Mouse (Mus musculus) liver, embryonic 11.5 days (tissue): ENCODE data around the gene Dffb. TPM values are rescaled to one million over a fixed set of nuclear protein-coding genes. Genes with fewer than 3 reads are reported as not detected.

Experiments used
- ATAC-seq: fragments of 200-750 bp; cut with Nextera tagmentation; replicated peaks from 2 replicates; pipeline ENCODE4 v1.8.0; 2017; ENCODE audit warnings: moderate number of reproducible peaks, mild to moderate bottlenecking, moderate TSS enrichment, moderate library complexity; ENCODE audit not compliant: low FRiP score
- DNase-seq: peaks from one replicate; pipeline ENCODE4 v3.0.0-alpha.2; 2017; ENCODE audit warnings: low spot score
- H3K27ac ChIP-seq: fragments of 300-500 bp; sonication (generic); 2 replicates; pipeline ENCODE4 v1.5.1; 2014; ENCODE audit warnings: mild to moderate bottlenecking, low read depth, low read length, control low read depth
- H3K27me3 ChIP-seq: fragments of 300-500 bp; sonication (generic); replicated peaks from 2 replicates; pipeline ENCODE4 v1.6.1; 2014; ENCODE audit warnings: low read length, mixed read lengths; ENCODE audit not compliant: control insufficient read depth, insufficient read depth
- H3K36me3 ChIP-seq: fragments of 300-500 bp; sonication (generic); 2 replicates; pipeline ENCODE4 v1.6.1; 2014; ENCODE audit warnings: mild to moderate bottlenecking, low read length, moderate library complexity, mixed read lengths; ENCODE audit not compliant: control insufficient read depth, insufficient read depth
- H3K4me1 ChIP-seq: fragments of 300-500 bp; sonication (generic); replicated peaks from 2 replicates; pipeline ENCODE4 v1.6.1; 2014; ENCODE audit warnings: low read length, mixed read lengths; ENCODE audit not compliant: control insufficient read depth, insufficient read depth
- H3K4me2 ChIP-seq: fragments of 300-500 bp; sonication (generic); 2 replicates; pipeline ENCODE4 v1.6.1; 2014; ENCODE audit warnings: mild to moderate bottlenecking, control low read depth, moderate library complexity
- H3K4me3 ChIP-seq: fragments of 300-500 bp; sonication (generic); 2 replicates; pipeline ENCODE4 v1.5.1; 2014; ENCODE audit warnings: low read depth, low read length, control low read depth
- H3K9ac ChIP-seq: fragments of 300-500 bp; sonication (generic); 2 replicates; pipeline ENCODE4 v1.6.1; 2014; ENCODE audit warnings: low read depth, low read length, control low read depth
- H3K9me3 ChIP-seq: fragments of 300-500 bp; sonication (generic); 2 replicates; pipeline ENCODE4 v1.6.1; 2016; ENCODE audit warnings: low read length, inconsistent platforms, mixed read lengths; ENCODE audit not compliant: control insufficient read depth
- WGBS: fragments of 180-500 bp; shearing (Covaris S2); extraction: QIAGEN DNeasy Blood & Tissue Kit; methylation state at CpG from one replicate; pipeline ENCODE4 v1.1.7; 2014; 5-methylcytosine and 5-hydroxymethylcytosine counted together
- polyA plus RNA-seq: library from polyadenylated mRNA; unstranded; fragments of >200 nt; fragmentation: Nextera tagmentation; extraction: Ambion mirVana; gene quantifications from 2 replicates; pipeline ENCODE4 v1.2.1, GENCODE M21; 2014

Dffb gene
- polyA plus RNA-seq, 1 experiment from 2014 or later = 18.5 TPM

DNA sequence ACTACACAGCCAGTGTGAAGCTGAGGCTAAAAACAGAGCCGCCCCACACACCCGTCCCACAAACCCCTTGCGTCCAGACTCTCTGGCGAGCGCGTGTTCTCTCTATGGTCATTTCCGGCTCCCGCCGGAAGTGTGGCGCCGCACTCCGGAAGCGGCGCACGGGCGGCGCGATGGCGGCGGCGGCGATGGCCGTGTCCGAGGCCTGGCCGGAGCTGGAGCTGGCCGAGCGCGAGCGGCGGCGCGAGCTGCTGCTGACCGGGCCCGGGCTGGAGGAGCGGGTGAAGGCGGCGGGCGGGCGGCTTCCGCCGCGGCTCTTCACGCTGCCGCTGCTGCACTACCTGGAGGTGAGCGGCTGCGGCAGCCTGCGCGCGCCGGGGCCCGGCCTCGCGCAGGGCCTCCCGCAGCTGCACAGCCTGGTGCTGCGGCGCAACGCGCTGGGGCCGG is 36.7 kb upstream of the Dffb start, which contains the start of gene Lrrc47:
Gene Lrrc47, plus strand, starts transcription at position 86 of the 444 bp plus-strand sequence.
- Histone ChIP-seq H3K4me2 (peak within 1 kb of the TSS; percentile 98), H3K9ac (peak within 1 kb of the TSS; percentile 95), H3K36me3 (peaks cover 21% of the 10 kb centered on the region), H3K4me1 (peaks cover 17% of the 10 kb centered on the region), H3K27ac (peak within 1 kb of the TSS; percentile 64), H3K27me3 (no peaks in the 10 kb centered on the region), H3K4me3 (peak within 1 kb of the TSS; percentile 100), H3K9me3 (no peaks in the 10 kb centered on the region)
- peak; percentile 82 for DNase-seq
- WGBS = under 1% methylated on average over 52 of the region's 59 CpGs
- peak; percentile 90 for ATAC-seq

DNA sequence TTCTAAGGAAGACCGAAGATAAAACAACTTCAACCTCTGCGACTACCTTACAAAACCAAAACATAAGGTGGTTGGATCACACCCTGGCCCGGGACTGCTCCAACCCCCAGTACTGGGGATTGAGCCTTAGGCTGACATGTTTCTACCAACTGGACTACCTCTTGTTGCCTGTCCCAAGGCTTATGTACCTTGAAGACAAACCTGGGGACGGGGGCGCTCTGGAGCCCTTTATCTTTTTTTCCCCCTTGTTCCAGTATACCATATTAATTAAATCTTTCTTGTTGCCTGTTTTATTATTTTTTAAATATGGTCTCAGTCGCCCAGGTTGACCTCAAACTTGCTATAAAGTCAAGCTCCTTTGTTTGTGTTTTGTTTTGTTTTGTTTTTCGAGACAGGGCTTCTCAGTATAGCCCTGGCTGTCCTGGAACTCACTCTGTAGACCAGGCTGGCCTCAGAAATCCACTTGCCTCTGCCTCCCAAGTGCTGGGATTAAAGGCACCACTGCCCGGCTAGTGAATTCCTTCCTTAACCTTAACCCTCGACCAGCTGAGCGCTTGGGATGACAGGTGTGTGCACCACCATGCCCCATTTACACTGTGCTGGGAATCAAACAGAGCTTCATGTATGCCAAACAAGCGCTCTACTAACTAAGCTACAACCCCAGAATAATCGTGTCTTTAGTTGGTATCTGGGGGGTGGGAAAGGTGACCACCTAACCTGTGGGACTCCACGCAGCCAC is 36.1 kb upstream of the Dffb start:
- WGBS = 27% methylated on average over 13 of the region's 13 CpGs
- no peaks in the 10 kb centered on the region for H3K27me3 ChIP-seq
- peak overlapping the region; percentile 64; the same call in 1 of the 2 replicates for H3K27ac ChIP-seq
- H3K4me1 ChIP-seq = peaks cover 17% of the 10 kb centered on the region
- peak; percentile 58 for ATAC-seq
- H3K4me2 ChIP-seq = peak overlapping the region; percentile 98
- peaks cover 16% of the 10 kb centered on the region for H3K36me3 ChIP-seq
- H3K4me3 ChIP-seq = peak overlapping the region; percentile 100
- no peaks in the 10 kb centered on the region for H3K9me3 ChIP-seq
- DNase-seq = no peak
- H3K9ac ChIP-seq = peak overlapping the region; percentile 95

DNA sequence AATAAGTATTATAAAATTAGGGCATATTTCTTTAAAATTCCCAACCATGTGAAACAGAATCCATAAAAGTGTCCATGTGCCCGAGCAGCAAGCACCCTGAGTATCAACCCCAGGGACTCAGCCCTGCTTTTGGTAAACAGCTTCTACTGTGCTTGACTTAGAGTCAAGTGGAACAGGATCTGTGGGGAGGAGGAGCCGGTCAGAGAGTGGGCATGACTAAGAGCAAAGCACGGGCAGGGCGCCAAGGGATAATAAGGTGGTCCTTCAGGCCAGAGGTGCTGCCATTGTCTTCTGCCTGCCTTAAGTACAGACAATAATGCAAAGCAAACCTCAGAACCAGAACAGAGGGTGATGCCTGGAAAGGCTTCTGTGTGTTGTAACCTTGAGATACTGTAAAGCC is 32.8 kb upstream of the Dffb start:
- Histone ChIP-seq H3K4me3 (no peak overlapping the region), H3K9ac (no peak overlapping the region), H3K4me1 (peaks cover 3% of the 10 kb centered on the region), H3K36me3 (peaks cover 13% of the 10 kb centered on the region), H3K27ac (no peak overlapping the region; the same call in 1 of the 2 replicates), H3K9me3 (no peaks in the 10 kb centered on the region), H3K4me2 (no peak overlapping the region), H3K27me3 (no peaks in the 10 kb centered on the region)
- no peak for DNase-seq
- WGBS = 86% methylated on average over 4 of the region's 4 CpGs
- ATAC-seq = no peak

DNA sequence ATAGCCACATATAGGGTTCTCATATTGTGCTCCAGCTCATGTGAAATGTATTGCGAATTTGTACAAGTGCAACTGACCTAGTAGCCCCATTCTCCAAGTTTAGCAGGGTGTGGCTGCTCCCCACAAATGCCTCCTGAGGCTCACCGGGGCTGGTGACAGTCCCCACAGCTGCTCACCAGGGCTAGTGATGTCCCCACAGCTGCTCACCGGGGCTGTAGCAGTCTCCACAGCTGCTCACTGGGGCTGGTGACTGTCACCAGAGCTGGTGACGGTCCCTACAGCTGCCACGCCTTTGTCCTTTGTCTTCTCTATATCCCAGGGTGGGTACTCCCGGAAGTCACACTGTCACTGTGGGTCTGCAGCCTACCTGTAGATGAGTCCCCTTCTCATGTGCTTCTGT is 31.3 kb upstream of the Dffb start:
- Histone ChIP-seq H3K4me3 (no peak overlapping the region), H3K9ac (no peak overlapping the region), H3K4me2 (no peak overlapping the region), H3K36me3 (peaks cover 19% of the 10 kb centered on the region), H3K27me3 (no peaks in the 10 kb centered on the region), H3K9me3 (no peaks in the 10 kb centered on the region), H3K27ac (no peak overlapping the region), H3K4me1 (no peaks in the 10 kb centered on the region)
- 94% methylated on average over 6 of the region's 6 CpGs for WGBS
- no peak for DNase-seq
- ATAC-seq = no peak

DNA sequence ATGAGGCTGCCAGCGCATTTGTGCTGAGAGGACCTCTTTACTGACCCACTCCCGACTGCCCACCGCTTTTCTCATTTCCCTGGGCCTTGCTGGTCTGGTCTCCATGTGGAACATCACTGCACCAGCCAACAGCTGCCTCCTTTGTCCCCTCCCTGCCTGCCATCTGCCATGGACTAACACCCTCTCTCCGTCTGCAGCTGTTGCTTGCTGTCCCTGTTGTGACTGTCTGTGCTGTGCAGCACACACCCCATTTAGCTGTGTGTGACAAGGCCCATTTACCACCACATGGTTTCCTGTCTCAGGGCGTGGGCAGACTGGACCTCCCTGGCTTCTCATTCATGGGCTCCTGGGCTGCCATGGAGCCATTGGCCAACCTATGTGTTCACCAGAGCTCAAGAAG is 30.6 kb upstream of the Dffb start:
- Histone ChIP-seq H3K4me1 (no peaks in the 10 kb centered on the region), H3K27me3 (no peaks in the 10 kb centered on the region), H3K4me3 (no peak overlapping the region), H3K4me2 (no peak overlapping the region), H3K9ac (no peak overlapping the region), H3K9me3 (no peaks in the 10 kb centered on the region), H3K36me3 (peaks cover 19% of the 10 kb centered on the region), H3K27ac (no peak overlapping the region)
- 94% methylated on average over 5 of the region's 5 CpGs for WGBS
- DNase-seq (no peak), ATAC-seq (no peak)

DNA sequence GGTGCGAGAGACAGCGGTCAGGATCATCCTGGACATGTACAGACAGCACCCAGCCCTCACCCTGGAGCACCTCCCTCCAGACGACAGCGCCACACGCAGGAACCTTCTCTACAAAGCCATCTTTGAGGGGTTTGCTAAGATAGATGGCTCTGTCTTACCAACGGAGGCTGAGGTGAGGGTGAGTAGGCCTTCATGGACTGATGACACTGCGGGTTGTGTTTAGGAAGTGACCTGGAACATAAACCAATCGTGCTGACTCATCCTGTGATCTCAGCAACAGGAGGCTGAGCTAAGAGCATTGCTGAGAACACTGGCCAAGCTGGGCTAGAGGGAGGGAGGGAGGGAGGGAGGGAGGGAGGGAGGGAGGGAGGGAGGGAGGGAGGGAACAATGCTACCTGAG is 18.6 kb upstream of the Dffb start:
- H3K9ac ChIP-seq = no peak overlapping the region
- H3K9me3 ChIP-seq = no peaks in the 10 kb centered on the region
- ATAC-seq (no peak), DNase-seq (no peak)
- H3K36me3 ChIP-seq = peaks cover 47% of the 10 kb centered on the region
- 85% methylated on average over 8 of the region's 8 CpGs for WGBS
- no peaks in the 10 kb centered on the region for H3K27me3 ChIP-seq
- no peak overlapping the region for H3K27ac ChIP-seq
- no peak overlapping the region for H3K4me3 ChIP-seq
- no peak overlapping the region for H3K4me2 ChIP-seq
- no peaks in the 10 kb centered on the region for H3K4me1 ChIP-seq

DNA sequence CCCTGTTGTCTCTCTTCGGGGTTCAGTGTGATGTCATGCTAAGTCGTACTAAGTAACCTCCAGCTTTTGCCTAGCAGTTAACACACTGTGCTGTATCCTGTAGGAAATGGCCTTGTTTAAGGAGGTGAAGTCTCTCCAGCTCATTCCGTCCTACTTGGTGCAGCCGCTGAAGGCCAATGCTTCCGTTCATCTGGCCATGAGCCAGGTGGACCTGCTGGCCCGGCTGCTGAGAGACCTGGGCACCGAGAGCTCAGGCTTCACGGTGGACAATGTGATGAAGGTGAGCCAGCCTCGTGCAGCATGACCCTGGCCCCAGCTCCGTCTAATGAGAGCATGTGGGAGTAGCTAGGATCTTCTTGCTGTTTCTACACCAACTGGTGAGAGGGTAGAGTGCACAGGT is 17.8 kb upstream of the Dffb start:
- Histone ChIP-seq H3K27me3 (no peaks in the 10 kb centered on the region), H3K4me3 (no peak overlapping the region), H3K9me3 (no peaks in the 10 kb centered on the region), H3K4me1 (no peaks in the 10 kb centered on the region), H3K4me2 (no peak overlapping the region), H3K36me3 (peaks cover 49% of the 10 kb centered on the region), H3K9ac (no peak overlapping the region), H3K27ac (no peak overlapping the region)
- DNase-seq (no peak), ATAC-seq (no peak)
- 90% methylated on average over 10 of the region's 10 CpGs for WGBS

DNA sequence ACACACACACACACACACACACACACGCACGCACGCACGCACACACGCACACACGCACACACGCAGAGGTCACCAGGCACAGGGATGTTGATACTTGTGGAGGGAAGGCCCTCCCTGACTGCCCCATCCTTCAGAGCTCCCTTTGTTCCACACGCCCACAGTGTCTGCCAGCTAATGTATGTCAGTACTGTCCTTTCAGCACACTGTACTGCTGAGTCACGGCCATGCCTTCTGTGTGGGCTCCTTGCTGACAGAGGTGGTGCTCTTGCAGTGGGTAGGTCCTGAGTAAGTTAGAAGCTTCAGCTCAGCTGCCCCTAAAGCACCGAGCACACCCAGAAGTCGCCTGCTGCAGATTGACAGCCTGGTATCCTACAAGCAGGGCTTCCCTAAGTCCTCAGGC is 5.5 kb upstream of the Dffb start:
- WGBS = 84% methylated on average over 11 of the region's 11 CpGs
- Histone ChIP-seq H3K27me3 (no peaks in the 10 kb centered on the region), H3K27ac (no peak overlapping the region), H3K9me3 (no peaks in the 10 kb centered on the region), H3K4me3 (no peak overlapping the region), H3K36me3 (peaks cover 13% of the 10 kb centered on the region; the same call in 1 of the 2 replicates), H3K4me1 (peaks cover 6% of the 10 kb centered on the region), H3K9ac (no peak overlapping the region), H3K4me2 (no peak overlapping the region)
- no peak for ATAC-seq
- DNase-seq = no peak

DNA sequence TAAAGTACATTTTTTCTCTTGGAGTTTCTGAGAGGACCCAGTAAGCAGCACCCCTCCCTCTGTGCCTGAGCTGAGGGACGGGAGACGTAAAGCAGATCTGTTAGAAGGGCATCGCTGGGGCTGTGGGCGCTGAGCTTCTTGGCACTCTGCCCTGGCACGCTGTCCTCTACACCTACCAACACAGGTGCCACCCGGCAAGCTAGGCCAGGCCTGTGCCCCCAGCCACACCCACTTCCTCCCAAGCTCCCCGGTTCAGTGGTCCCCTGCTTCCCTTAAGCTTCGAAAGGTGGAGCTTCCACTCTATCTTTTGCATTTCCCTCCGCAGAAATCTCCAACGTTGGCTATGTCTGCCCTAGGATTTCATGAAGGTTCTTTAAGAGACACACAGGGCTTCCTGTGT is 4.3 kb upstream of the Dffb start:
- Histone ChIP-seq H3K4me1 (peaks cover 6% of the 10 kb centered on the region), H3K27me3 (no peaks in the 10 kb centered on the region), H3K9me3 (no peaks in the 10 kb centered on the region), H3K4me2 (no peak overlapping the region), H3K27ac (no peak overlapping the region), H3K4me3 (no peak overlapping the region), H3K9ac (no peak overlapping the region), H3K36me3 (peaks cover 9% of the 10 kb centered on the region; the same call in 1 of the 2 replicates)
- DNase-seq (no peak), ATAC-seq (no peak)
- whole genome bisulfite sequencing = 86% methylated on average over 10 of the region's 10 CpGs
